Mouse (Mus musculus): ENCODE data around the gene Cnfn. TPM values are rescaled to one million over a fixed set of nuclear protein-coding genes. Genes with fewer than 3 reads are reported as not detected.
"Not testable (repeated sequence)": the region's sequence is repeated elsewhere in the genome, so short reads cannot be mapped to it uniquely, and the experiment has no call there.

Gene Cnfn
- polyA plus RNA-seq (2015; fragmentation: Nextera tagmentation; extraction: Ambion mirVana): not detected in 2 replicates

- Histone ChIP-seq H3K36me3 (replicated peaks) (0 out of 2 replicates have a peak, but pooled peaks cover 4% of the 10 kb centered on the region), H3K9ac (no peak within 1 kb of the TSS), H3K4me3 (no peak within 1 kb of the TSS), H3K27me3 (replicated peaks) (peaks cover 24% of the 10 kb centered on the region), H3K4me2 (no peak within 1 kb of the TSS), H3K4me1 (peaks cover 19% of the 10 kb centered on the region), H3K27ac (no peak within 1 kb of the TSS), H3K9me3 (no peaks in the 10 kb centered on the region)
- ATAC-seq (replicated peaks): no peak
- WGBS: 53% methylated on average over 12 of the region's 12 CpGs
These were observed at the start of gene Cnfn for GRCm38 (mm10) chr7:25369058-25369749. TSS of gene Cnfn (minus strand) at chr7:25369724.

DNA sequence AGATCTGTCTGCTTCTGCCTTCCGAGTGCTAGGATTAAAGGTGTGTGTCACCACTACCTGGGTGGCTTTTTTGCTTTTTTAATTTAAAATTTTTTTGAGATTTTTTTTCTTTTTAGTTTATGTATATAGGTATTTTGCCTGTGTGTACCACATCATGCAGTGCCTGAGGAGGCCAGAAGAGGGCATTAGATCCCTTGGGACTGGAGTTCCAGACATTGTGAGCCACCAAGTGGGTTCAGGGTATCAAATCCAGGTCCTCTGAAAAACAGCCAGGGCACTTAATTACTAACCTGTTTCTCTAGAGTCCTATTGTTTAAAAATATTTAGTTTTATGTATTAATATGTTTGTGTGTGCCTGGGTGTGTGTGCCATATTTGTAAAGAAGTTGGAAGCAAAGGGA is 48.1 kb upstream of the Cnfn start:
- Histone ChIP-seq H3K27ac (no peak overlapping the region), H3K9me3 (no peaks in the 10 kb centered on the region), H3K4me3 (no peak overlapping the region), H3K36me3 (replicated peaks) (no peaks in the 10 kb centered on the region), H3K9ac (no peak overlapping the region), H3K4me2 (no peak overlapping the region), H3K27me3 (replicated peaks) (no peaks in the 10 kb centered on the region), H3K4me1 (no peaks in the 10 kb centered on the region)
- 85% methylated on average over 1 of the region's 1 CpGs for WGBS
- ATAC-seq (replicated peaks): no peak

GRCm38 (mm10) chr7:25412833-25413441 is 43.4 kb upstream of the Cnfn start, which contains the start of gene Cxcl17:
TSS of gene Cxcl17 (minus strand) at chr7:25412886.
- H3K4me3 ChIP-seq: no peak within 1 kb of the TSS
- no peak within 1 kb of the TSS for H3K9ac ChIP-seq
- H3K4me2 ChIP-seq: no peak within 1 kb of the TSS
- no peaks in the 10 kb centered on the region for H3K4me1 ChIP-seq
- H3K9me3 ChIP-seq: no peaks in the 10 kb centered on the region
- no peak for ATAC-seq (replicated peaks)
- 56% methylated on average over 7 of the region's 7 CpGs for WGBS
- H3K27me3 ChIP-seq (replicated peaks): no peaks in the 10 kb centered on the region
- H3K27ac ChIP-seq: no peak within 1 kb of the TSS
- no peaks in the 10 kb centered on the region for H3K36me3 ChIP-seq (replicated peaks)

DNA sequence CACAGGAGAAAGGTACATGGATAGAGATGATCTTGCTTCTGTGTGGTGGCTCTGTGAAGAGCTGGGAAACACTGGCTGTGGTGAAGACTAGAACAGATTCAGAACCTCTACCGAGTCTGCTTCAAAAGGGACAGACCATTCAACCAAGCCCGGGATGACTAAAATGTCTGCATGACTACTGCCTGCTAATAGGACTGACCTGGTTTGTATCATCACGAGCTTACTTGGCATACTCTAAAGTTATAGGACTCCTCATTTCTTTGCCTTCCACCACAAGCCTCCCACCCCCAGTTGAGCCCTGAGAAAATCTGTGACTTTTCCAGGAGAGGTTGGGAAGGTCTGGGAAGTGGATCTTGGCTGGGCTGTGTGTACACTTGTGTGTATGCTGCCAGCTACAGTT is 42.3 kb upstream of the Cnfn start:
- Histone ChIP-seq H3K36me3 (replicated peaks) (no peaks in the 10 kb centered on the region), H3K9me3 (no peaks in the 10 kb centered on the region), H3K4me3 (no peak overlapping the region), H3K27me3 (replicated peaks) (no peaks in the 10 kb centered on the region), H3K9ac (no peak overlapping the region), H3K4me2 (no peak overlapping the region), H3K27ac (no peak overlapping the region), H3K4me1 (no peaks in the 10 kb centered on the region)
- no peak for ATAC-seq (replicated peaks)
- WGBS: 90% methylated on average over 3 of the region's 3 CpGs

DNA sequence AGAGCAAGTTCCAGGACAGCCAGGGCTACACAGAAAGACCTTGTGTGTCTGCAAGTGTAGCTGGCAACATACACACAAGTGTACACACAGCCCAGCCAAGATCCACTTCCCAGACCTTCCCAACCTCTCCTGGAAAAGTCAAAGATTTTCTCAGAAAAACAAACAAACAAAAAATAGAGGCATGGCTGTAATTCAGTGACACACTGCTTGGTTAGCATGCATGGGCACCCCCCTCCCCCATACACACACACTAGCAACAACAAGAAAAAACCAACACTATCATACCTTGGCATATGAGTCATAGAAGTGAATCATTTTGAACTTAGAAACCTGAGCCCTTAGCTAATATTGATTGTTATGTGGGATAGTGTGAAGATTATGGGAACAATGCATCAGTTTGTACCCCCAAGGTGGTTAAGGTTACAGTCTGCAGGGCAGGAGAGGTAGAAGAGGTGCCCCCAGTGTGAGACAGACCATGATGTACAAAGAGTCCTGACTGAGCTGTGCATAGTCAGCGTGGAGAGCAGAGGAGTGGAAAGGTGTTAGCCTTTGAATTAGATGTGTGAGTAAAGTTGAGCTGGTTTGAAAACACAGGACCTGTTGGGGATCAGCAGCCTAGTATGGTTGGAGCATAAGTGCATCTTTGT is 41.6 kb upstream of the Cnfn start:
- Histone ChIP-seq H3K4me1 (no peaks in the 10 kb centered on the region), H3K27ac (no peak overlapping the region), H3K9me3 (no peaks in the 10 kb centered on the region), H3K36me3 (replicated peaks) (no peaks in the 10 kb centered on the region), H3K4me2 (no peak overlapping the region), H3K4me3 (no peak overlapping the region), H3K9ac (no peak overlapping the region), H3K27me3 (replicated peaks) (no peaks in the 10 kb centered on the region)
- ATAC-seq (replicated peaks): no peak
- 89% methylated on average over 1 of the region's 1 CpGs for WGBS

GRCm38 (mm10) chr7:25409114-25409760 is 39.7 kb upstream of the Cnfn start:
- Histone ChIP-seq H3K4me1 (no peaks in the 10 kb centered on the region), H3K27me3 (replicated peaks) (no peaks in the 10 kb centered on the region), H3K27ac (no peak overlapping the region), H3K4me2 (no peak overlapping the region), H3K9ac (no peak overlapping the region), H3K36me3 (replicated peaks) (no peaks in the 10 kb centered on the region), H3K9me3 (no peaks in the 10 kb centered on the region), H3K4me3 (no peak overlapping the region)
- WGBS: 46% methylated on average over 4 of the region's 4 CpGs
- ATAC-seq (replicated peaks): no peak

DNA sequence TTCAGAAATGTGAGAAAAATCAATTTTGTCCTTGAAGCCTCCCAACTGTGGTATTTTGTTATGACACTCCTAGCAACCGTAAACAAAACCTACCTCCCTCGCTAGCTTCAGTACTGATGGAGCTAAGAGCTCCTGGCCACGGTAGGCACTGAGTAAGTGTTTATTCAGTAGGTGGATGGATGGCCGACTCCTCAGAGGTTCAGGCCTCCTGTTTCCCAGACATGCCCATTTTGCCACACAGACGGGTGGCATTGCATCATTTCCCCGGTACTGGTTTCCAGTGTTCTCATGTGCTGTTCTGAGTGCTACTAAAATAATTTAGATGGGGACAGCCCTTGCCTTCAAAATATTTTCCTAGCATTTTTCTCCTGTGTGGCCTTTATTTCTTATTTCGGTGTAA is 36.9 kb upstream of the Cnfn start:
- Histone ChIP-seq H3K4me1 (no peaks in the 10 kb centered on the region), H3K36me3 (replicated peaks) (no peaks in the 10 kb centered on the region), H3K27ac (no peak overlapping the region), H3K9ac (no peak overlapping the region), H3K4me2 (no peak overlapping the region), H3K9me3 (no peaks in the 10 kb centered on the region), H3K27me3 (replicated peaks) (no peaks in the 10 kb centered on the region), H3K4me3 (no peak overlapping the region)
- WGBS: 90% methylated on average over 7 of the region's 7 CpGs
- ATAC-seq (replicated peaks): no peak

DNA sequence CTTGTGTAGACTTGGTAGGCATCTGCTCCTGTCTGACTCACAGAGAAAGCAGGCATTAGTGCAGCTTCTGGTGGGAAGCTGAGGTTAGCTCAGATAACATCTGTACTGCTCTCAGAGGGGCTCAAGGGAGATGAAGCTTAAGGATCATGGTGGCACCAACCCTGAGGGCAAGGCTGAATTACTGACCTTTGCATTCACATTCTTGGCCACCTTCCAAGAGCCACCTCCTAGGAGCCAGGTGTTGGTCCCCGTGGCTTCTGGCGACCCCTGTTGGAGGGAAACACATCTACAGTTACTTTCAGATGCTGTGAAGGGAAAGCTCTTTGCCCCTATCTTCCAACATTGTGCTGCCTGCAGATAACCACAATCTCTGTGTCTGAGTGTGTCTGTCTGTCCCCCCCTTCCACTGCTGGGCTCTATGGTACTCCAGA is 33.2 kb upstream of the Cnfn start:
- H3K4me3 ChIP-seq: no peak overlapping the region
- WGBS: 0% methylated on average over 2 of the region's 2 CpGs
- H3K4me1 ChIP-seq: no peaks in the 10 kb centered on the region
- no peak overlapping the region for H3K27ac ChIP-seq
- H3K27me3 ChIP-seq (replicated peaks): no peaks in the 10 kb centered on the region
- no peaks in the 10 kb centered on the region for H3K9me3 ChIP-seq
- H3K4me2 ChIP-seq: no peak overlapping the region
- ATAC-seq (replicated peaks): no peak
- H3K9ac ChIP-seq: no peak overlapping the region
- H3K36me3 ChIP-seq (replicated peaks): no peaks in the 10 kb centered on the region

GRCm38 (mm10) chr7:25401986-25402385 is 32.5 kb upstream of the Cnfn start:
- WGBS: 24% methylated on average over 5 of the region's 5 CpGs
- Histone ChIP-seq H3K4me3 (no peak overlapping the region), H3K36me3 (replicated peaks) (no peaks in the 10 kb centered on the region), H3K9ac (no peak overlapping the region), H3K9me3 (no peaks in the 10 kb centered on the region), H3K27me3 (replicated peaks) (no peaks in the 10 kb centered on the region), H3K4me1 (no peaks in the 10 kb centered on the region), H3K27ac (no peak overlapping the region), H3K4me2 (no peak overlapping the region)
- no peak for ATAC-seq (replicated peaks)

- no peaks in the 10 kb centered on the region for H3K36me3 ChIP-seq (replicated peaks)
- no peak for ATAC-seq (replicated peaks)
- peaks cover 3% of the 10 kb centered on the region for H3K4me1 ChIP-seq
- 63% methylated on average over 2 of the region's 2 CpGs for WGBS
- no peak overlapping the region for H3K9ac ChIP-seq
- H3K27me3 ChIP-seq (replicated peaks): no peaks in the 10 kb centered on the region
- no peak overlapping the region for H3K4me3 ChIP-seq
- H3K4me2 ChIP-seq: no peak overlapping the region
- H3K9me3 ChIP-seq: no peaks in the 10 kb centered on the region
- no peak overlapping the region for H3K27ac ChIP-seq
These were observed 32.0 kb upstream of the Cnfn start for GRCm38 (mm10) chr7:25401551-25401950.

DNA sequence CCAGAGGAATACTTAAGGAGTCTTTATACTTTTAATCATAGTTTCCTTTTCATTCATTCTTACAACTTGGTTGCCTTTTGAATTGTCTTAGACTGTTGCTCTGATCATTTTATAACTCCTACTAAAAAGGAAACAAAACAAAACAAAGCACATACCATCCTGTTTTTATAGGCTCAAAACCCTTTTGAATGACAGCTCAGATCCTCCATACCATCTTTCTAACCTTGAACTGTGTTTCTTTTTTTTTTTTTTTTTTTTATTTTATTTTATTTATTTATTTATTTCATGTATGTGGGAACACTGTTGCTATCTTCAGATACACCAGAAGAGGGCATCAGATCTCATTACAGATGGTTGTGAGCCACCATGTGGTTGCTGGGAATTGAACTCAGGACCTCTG is 29.5 kb upstream of the Cnfn start:
- not testable (repeated sequence) for H3K4me3 ChIP-seq; H3K4me2 ChIP-seq; H3K9ac ChIP-seq; H3K9me3 ChIP-seq; H3K36me3 ChIP-seq (replicated peaks); H3K27ac ChIP-seq; ATAC-seq (replicated peaks); H3K27me3 ChIP-seq (replicated peaks)
- peaks cover 17% of the 10 kb centered on the region for H3K4me1 ChIP-seq

GRCm38 (mm10) chr7:25398610-25399009 is 29.1 kb upstream of the Cnfn start, which contains the start of gene Lipe:
TSS of gene Lipe (minus strand) at chr7:25398710.
- H3K4me3 ChIP-seq: no peak within 1 kb of the TSS
- no peak within 1 kb of the TSS for H3K27ac ChIP-seq
- no peaks in the 10 kb centered on the region for H3K36me3 ChIP-seq (replicated peaks)
- ATAC-seq (replicated peaks): no peak
- 100% methylated on average over 1 of the region's 1 CpGs for WGBS
- H3K4me1 ChIP-seq: peaks cover 21% of the 10 kb centered on the region
- H3K9ac ChIP-seq: no peak within 1 kb of the TSS
- no peaks in the 10 kb centered on the region for H3K27me3 ChIP-seq (replicated peaks)
- no peak within 1 kb of the TSS for H3K4me2 ChIP-seq
- H3K9me3 ChIP-seq: no peaks in the 10 kb centered on the region

Measured in midbrain, embryonic 15.5 days (tissue).